Mouse (Mus musculus) thymus, postnatal 36 days (tissue): ENCODE data around the gene Espl1.
A peak's percentile ranks its signal among the peaks of the same experiment; 100 is the strongest.

Experiments used
- DNase-seq, 2 experiments: peaks; one replicate each; pipeline ENCODE4 v3.0.0; 2022; ENCODE audit warnings: mixed read lengths in 2 of 2

Espl1 gene

GRCm38 (mm10) chr15:102336946-102337345 lies 40.9 kb downstream of the Espl1 start:
- DNase-seq = no peak

GRCm38 (mm10) chr15:102339612-102340011 lies 43.5 kb downstream of the Espl1 start:
- DNase-seq = no peak

GRCm38 (mm10) chr15:102341580-102341979 lies 45.5 kb downstream of the Espl1 start:
- peak; percentile 50 to 58 for DNase-seq

- no peak for DNase-seq
Observed at GRCm38 (mm10) chr15:102344490-102344889, 48.4 kb downstream of the Espl1 start.

DNA sequence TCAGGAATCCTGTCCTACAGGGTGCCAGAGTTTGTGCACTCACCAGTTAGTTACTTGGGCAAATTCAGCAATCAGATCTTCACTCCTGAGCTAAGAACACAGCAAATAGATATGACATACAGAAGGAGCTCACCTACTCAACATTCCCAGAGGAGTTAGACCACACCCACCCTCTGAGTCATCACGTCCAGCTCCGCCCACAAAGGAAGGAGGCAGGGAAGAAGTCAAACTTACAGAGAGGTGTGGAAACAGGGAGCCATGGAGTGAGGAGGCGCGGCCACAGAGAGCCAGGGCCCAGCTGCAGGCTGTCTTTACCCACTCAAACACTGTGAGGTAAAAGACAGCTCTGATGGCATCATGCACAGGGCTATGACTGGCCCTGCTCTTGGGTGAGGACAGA lies 50.4 kb downstream of the Espl1 start:
- DNase-seq = no peak

- peak; percentile 92 to 94 for DNase-seq
Observed at GRCm38 (mm10) chr15:102350138-102350941, 54.3 kb downstream of the Espl1 start, which contains the start of gene Aaas. Aaas (minus strand) TSS chr15:102350771.

DNA sequence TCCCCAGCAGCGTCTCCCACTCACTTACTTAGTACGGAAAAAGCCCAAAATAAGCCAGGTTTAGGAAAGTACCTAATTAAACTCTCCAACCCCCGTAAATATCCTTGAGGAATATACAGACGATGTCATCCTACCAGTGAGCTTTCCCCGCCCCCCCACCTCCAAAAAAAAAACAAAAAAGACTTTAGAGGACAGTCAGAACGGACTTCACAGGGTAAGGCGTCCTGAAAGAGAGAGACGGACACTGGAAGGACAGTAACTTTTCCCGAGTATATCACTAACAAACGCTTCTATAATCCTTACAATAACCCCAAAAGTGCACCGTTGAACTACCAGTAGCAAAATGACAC lies 54.9 kb downstream of the Espl1 start:
- DNase-seq = no peak

GRCm38 (mm10) chr15:102352177-102352576 lies 56.1 kb downstream of the Espl1 start:
- no peak for DNase-seq

GRCm38 (mm10) chr15:102353986-102354385 lies 57.9 kb downstream of the Espl1 start:
- DNase-seq = no peak

GRCm38 (mm10) chr15:102355134-102355870 lies 59.2 kb downstream of the Espl1 start:
- DNase-seq = peak in 1 of 2 experiments; percentile 9

- DNase-seq = no peak
Observed at GRCm38 (mm10) chr15:102355871-102356441, 59.9 kb downstream of the Espl1 start.

DNA sequence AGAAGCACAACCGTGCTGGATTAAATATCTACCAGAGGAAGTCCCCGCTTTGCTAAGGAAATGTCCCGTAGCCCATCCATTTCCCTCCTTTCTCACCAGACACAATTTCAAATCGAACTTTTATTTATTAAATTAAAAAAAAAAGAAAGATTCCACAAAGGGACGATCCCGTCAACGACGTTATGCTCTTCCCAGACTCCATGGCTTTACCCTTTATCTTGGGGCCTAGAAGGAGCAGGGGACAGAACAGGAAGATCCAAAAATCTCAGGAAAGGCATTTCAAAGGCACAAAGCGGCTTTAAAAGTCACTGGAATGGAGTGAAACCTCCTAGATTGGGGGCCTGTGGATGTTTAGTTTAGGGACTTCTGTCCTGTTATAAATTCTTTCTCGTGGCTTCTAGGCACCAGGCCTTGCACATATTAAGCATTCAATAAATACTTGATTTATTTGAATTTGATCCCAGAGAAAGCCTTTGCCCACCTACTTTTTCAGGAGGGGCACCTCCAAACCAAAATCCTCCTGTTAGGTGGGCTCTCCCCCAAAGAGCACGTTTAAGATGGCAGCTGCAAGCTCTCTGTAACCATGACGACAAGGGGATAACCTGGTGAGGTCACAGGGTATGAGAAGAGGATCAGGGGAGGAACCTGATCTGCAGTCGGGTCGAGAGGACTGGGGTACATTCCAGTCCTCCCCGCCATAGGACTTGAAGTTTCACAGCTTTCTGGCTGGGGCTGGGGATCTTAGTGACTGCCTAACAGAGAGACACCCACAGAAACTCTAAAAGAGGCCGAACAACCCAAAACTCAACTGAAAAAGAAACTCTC lies 60.6 kb downstream of the Espl1 start:
- DNase-seq = no peak

- DNase-seq = peak; percentile 11 to 19
Observed at GRCm38 (mm10) chr15:102358126-102358525, 62.1 kb downstream of the Espl1 start.

- DNase-seq = no peak
Observed at GRCm38 (mm10) chr15:102358834-102359233, 62.8 kb downstream of the Espl1 start.

DNA sequence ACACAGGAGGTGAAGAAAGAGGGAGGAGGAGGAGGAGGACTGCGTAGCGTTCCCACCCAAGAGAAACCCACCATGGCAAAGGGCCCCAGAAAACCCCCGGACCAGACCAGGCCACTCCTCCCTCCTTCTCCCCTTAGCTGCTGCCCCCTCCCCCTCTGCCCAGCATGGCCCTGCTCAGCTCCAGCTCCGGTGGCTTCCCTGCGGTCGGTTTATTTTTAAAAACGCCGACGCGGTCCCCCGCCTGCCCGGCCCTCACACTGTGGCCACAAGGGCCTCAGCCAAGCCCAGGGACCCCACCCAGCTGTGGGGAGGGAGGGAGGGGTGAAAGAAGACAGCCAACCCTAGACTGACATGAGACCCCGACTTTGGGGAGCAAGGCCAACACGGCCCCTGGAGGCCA lies 66.6 kb downstream of the Espl1 start:
- no peak for DNase-seq

- no peak for DNase-seq
Observed at GRCm38 (mm10) chr15:102364678-102365077, 68.6 kb downstream of the Espl1 start.

GRCm38 (mm10) chr15:102366238-102366637 lies 70.2 kb downstream of the Espl1 start:
- no peak for DNase-seq

- no peak for DNase-seq
Observed at GRCm38 (mm10) chr15:102366733-102367344, 70.8 kb downstream of the Espl1 start, which contains the start of gene Sp7. Sp7 (minus strand) TSS chr15:102367182.

GRCm38 (mm10) chr15:102369972-102370371 lies 73.9 kb downstream of the Espl1 start:
- no peak for DNase-seq

- DNase-seq = no peak
Observed at GRCm38 (mm10) chr15:102370727-102371126, 74.7 kb downstream of the Espl1 start.
